Mouse (Mus musculus): ENCODE data around the gene Fars2.

Fars2 gene

GRCm38 (mm10) chr13:36117143-36118014 lies at the start of gene Fars2, which contains the start of gene Lyrm4:
TSS of gene Fars2 (plus strand) at chr13:36117412.
TSS of gene Lyrm4 (minus strand) at chr13:36117526.
- in situ Hi-C loops (cut with MboI; ENCODE audit: low pct_unique_long_range_greater_than_20kb in 1 of 2, low sequenced_read_pairs in 2 of 2, unreplicated experiment in 1 of 2): no loop called here

- in situ Hi-C loops (cut with MboI; ENCODE audit: low pct_unique_long_range_greater_than_20kb in 1 of 2, low sequenced_read_pairs in 2 of 2, unreplicated experiment in 1 of 2): no loop called here
Measured at GRCm38 (mm10) chr13:36074484-36074883, 42.7 kb upstream of the Fars2 start.

- in situ Hi-C loops (cut with MboI; ENCODE audit: low pct_unique_long_range_greater_than_20kb in 1 of 2, low sequenced_read_pairs in 2 of 2, unreplicated experiment in 1 of 2): no loop called here
Measured at GRCm38 (mm10) chr13:36081591-36081990, 35.6 kb upstream of the Fars2 start.

- in situ Hi-C loops (cut with MboI; ENCODE audit: low pct_unique_long_range_greater_than_20kb in 1 of 2, low sequenced_read_pairs in 2 of 2, unreplicated experiment in 1 of 2): no loop called here
Measured at GRCm38 (mm10) chr13:36084701-36085100, 32.5 kb upstream of the Fars2 start.

GRCm38 (mm10) chr13:36085971-36086370 lies 31.2 kb upstream of the Fars2 start:
- in situ Hi-C loops (cut with MboI; ENCODE audit: low pct_unique_long_range_greater_than_20kb in 1 of 2, low sequenced_read_pairs in 2 of 2, unreplicated experiment in 1 of 2): no loop called here

GRCm38 (mm10) chr13:36086608-36087391 lies 30.4 kb upstream of the Fars2 start:
- in situ Hi-C loops (cut with MboI; ENCODE audit: low pct_unique_long_range_greater_than_20kb in 1 of 2, low sequenced_read_pairs in 2 of 2, unreplicated experiment in 1 of 2): no loop called here

GRCm38 (mm10) chr13:36087427-36087826 lies 29.8 kb upstream of the Fars2 start:
- in situ Hi-C loops (cut with MboI; ENCODE audit: low pct_unique_long_range_greater_than_20kb in 1 of 2, low sequenced_read_pairs in 2 of 2, unreplicated experiment in 1 of 2): no loop called here

GRCm38 (mm10) chr13:36088168-36088567 lies 29.0 kb upstream of the Fars2 start:
- in situ Hi-C loops (cut with MboI; ENCODE audit: low pct_unique_long_range_greater_than_20kb in 1 of 2, low sequenced_read_pairs in 2 of 2, unreplicated experiment in 1 of 2): no loop called here

GRCm38 (mm10) chr13:36096684-36097383 lies 20.4 kb upstream of the Fars2 start:
- in situ Hi-C loops (cut with MboI; ENCODE audit: low pct_unique_long_range_greater_than_20kb in 1 of 2, low sequenced_read_pairs in 2 of 2, unreplicated experiment in 1 of 2): no loop called here

- in situ Hi-C loops (cut with MboI; ENCODE audit: low pct_unique_long_range_greater_than_20kb in 1 of 2, low sequenced_read_pairs in 2 of 2, unreplicated experiment in 1 of 2): no loop called here
Measured at GRCm38 (mm10) chr13:36105591-36105990, 11.6 kb upstream of the Fars2 start.

GRCm38 (mm10) chr13:36108528-36108927 lies 8.7 kb upstream of the Fars2 start:
- in situ Hi-C loops (cut with MboI; ENCODE audit: low pct_unique_long_range_greater_than_20kb in 1 of 2, low sequenced_read_pairs in 2 of 2, unreplicated experiment in 1 of 2): no loop called here

GRCm38 (mm10) chr13:36111331-36111730 lies 5.9 kb upstream of the Fars2 start:
- in situ Hi-C loops (cut with MboI; ENCODE audit: low pct_unique_long_range_greater_than_20kb in 1 of 2, low sequenced_read_pairs in 2 of 2, unreplicated experiment in 1 of 2): no loop called here

- in situ Hi-C loops (cut with MboI; ENCODE audit: low pct_unique_long_range_greater_than_20kb in 1 of 2, low sequenced_read_pairs in 2 of 2, unreplicated experiment in 1 of 2): no loop called here
Measured at GRCm38 (mm10) chr13:36113181-36113580, 4.0 kb upstream of the Fars2 start.

- in situ Hi-C loops (cut with MboI; ENCODE audit: low pct_unique_long_range_greater_than_20kb in 1 of 2, low sequenced_read_pairs in 2 of 2, unreplicated experiment in 1 of 2): no loop called here
Measured at GRCm38 (mm10) chr13:36116520-36117142, 581 bp upstream of the Fars2 start.

GRCm38 (mm10) chr13:36119684-36120083 lies 2.5 kb downstream of the Fars2 start:
- in situ Hi-C loops (cut with MboI; ENCODE audit: low pct_unique_long_range_greater_than_20kb in 1 of 2, low sequenced_read_pairs in 2 of 2, unreplicated experiment in 1 of 2): no loop called here

- in situ Hi-C loops (cut with MboI; ENCODE audit: low pct_unique_long_range_greater_than_20kb in 1 of 2, low sequenced_read_pairs in 2 of 2, unreplicated experiment in 1 of 2): no loop called here
Measured at GRCm38 (mm10) chr13:36120606-36121005, 3.4 kb downstream of the Fars2 start.

GRCm38 (mm10) chr13:36129360-36130054 lies 12.3 kb downstream of the Fars2 start:
- in situ Hi-C loops (cut with MboI; ENCODE audit: low pct_unique_long_range_greater_than_20kb in 1 of 2, low sequenced_read_pairs in 2 of 2, unreplicated experiment in 1 of 2): no loop called here

GRCm38 (mm10) chr13:36131401-36131800 lies 14.2 kb downstream of the Fars2 start:
- in situ Hi-C loops (cut with MboI; ENCODE audit: low pct_unique_long_range_greater_than_20kb in 1 of 2, low sequenced_read_pairs in 2 of 2, unreplicated experiment in 1 of 2): no loop called here

Measured in mouse embryonic stem cell (cell line).